Mouse (Mus musculus) spleen, postnatal 14 days (tissue): ENCODE data around the gene Havcr1.
"Not testable (repeated sequence)": the region's sequence is repeated elsewhere in the genome, so short reads cannot be mapped to it uniquely, and the experiment has no call there.

Source experiments
- DNase-seq, 2 experiments: peaks; one replicate each; pipeline ENCODE4 v3.0.0; 2021 to 2022; ENCODE audit warnings: low spot score in 2 of 2

Havcr1 gene

GRCm38 (mm10) chr11:46735076-46735475 is at the start of gene Havcr1:
Gene Havcr1, plus strand, starts transcription at chr11:46735080.
- not testable (repeated sequence) for DNase-seq

- DNase-seq = no peak
Observed at GRCm38 (mm10) chr11:46690136-46690535, 44.7 kb upstream of the Havcr1 start.

DNA sequence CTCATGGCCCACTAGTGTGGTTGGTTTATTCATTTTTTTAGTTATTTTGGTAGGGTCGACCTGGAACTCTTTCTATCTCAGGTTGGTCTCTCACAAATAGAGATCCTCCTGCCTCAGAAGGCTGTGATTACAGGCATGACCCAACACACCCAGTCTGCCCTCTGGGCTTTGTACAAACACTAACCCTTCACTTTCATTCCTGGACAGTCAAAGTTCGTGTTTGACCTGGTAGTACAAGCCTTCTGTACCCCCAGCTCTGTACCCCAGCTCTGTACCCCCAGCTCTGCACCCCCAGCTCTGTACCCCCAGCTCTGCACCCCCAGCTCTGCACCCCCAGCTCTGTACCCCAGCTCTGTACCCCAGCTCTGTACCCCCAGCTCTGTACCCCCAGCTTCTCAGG is 39.0 kb upstream of the Havcr1 start:
- not testable (repeated sequence) for DNase-seq

GRCm38 (mm10) chr11:46697433-46698277 is 37.2 kb upstream of the Havcr1 start:
- DNase-seq = no peak

DNA sequence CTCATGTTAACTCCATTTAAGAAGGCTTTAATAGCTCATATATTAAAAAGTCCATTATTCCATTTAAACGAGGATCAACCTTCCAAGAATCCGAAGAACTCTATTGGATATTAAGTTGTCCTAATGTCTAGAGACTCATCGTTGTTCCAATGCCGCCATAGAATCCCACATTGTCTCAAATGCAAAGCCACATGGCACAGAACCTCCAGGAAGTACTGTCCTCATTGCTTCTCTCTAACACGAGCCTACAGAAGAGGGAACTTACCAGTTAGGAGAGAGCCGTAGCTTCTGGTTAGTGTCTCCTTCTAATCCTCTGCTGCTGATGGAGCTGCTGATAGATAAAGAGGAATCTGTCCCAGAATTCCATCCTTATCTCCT is 36.6 kb upstream of the Havcr1 start:
- no peak for DNase-seq

- DNase-seq = no peak
Observed at GRCm38 (mm10) chr11:46698830-46699229, 36.0 kb upstream of the Havcr1 start.

DNA sequence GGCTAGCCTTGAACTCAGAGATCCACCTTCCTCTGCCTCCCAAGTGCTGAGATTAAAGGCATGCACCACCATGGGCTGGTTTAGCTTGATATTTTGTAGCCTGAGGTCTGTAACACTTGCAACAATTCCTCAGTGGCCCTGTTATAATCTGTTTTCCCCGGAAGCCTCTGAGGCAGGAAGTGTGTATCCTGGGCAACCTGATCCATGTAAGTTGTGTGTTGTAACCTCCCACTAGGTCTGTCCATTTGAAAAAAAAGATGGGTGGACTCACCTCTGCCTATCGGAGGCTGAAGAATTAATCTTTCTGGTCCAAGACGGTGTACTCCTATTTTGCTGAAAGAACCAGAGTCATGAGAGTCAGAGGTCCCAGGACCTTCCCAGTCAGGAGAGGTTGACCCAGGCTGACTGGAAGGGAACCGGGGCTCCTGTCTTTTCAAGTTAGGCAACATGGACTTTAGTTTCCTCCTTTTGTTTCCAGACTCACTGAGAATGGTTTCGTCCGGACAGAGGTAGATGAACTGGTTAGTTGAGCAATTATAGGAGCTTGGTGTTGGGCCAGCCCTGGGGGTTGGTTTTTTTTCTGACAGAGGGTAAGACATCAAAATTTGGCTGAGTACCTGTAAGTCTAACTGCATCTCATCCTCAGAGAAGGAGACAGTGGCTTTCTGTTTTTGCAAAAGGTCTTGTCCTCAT is 28.1 kb upstream of the Havcr1 start, which contains the start of gene Timd2:
Gene Timd2, minus strand, starts transcription at position 398 of the 693 bp plus-strand sequence.
- DNase-seq = no peak

DNA sequence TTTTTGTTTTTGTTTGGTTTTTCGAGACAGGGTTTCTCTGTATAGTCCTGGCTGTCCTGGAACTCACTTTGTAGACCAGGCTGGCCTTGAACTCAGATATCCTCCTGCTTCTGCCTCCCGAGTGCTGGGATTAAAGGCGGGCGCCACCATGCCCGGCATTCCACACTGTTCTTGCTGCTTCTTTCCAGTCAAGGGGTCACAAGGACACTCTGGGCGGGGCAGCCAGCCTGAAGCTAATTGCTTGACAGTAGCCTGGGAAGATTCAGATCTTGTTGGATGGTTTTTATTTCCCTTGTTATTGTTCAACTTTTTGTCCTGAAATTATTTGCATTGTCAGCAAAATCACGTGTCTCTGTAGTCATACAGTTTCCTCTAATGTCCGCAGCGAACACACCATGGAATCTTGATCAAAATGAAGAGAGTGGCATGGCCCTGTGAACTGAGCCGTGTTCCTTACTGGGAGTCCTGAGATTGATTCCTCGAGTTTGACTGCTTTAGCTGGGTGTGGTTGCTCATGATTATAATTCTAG is 3.3 kb upstream of the Havcr1 start:
- no peak for DNase-seq

GRCm38 (mm10) chr11:46733242-46733789 is 1.6 kb upstream of the Havcr1 start:
- DNase-seq = no peak

GRCm38 (mm10) chr11:46734617-46735016 is 263 bp upstream of the Havcr1 start:
- no peak for DNase-seq

- no peak for DNase-seq
Observed at GRCm38 (mm10) chr11:46739501-46739900, 4.6 kb downstream of the Havcr1 start.

DNA sequence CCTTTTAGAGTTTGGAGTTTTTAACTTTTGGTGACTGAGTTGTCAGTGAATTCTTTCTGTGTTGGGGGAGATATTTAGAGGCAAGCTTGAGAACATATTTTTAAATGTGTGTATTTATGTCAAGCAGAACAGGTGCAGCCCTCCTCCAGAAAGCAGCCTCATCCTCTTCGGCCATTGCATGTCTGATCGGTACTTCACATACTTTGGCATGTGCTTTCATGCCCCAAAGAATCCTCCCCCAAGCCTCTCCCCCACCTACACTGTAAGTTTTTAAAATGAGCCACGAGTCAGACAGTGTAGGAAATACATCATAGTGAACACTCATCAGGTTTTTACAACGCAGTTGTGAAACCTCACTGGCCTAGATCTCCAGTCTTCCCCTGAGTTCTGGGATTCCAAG is 6.0 kb downstream of the Havcr1 start:
- DNase-seq = no peak

DNA sequence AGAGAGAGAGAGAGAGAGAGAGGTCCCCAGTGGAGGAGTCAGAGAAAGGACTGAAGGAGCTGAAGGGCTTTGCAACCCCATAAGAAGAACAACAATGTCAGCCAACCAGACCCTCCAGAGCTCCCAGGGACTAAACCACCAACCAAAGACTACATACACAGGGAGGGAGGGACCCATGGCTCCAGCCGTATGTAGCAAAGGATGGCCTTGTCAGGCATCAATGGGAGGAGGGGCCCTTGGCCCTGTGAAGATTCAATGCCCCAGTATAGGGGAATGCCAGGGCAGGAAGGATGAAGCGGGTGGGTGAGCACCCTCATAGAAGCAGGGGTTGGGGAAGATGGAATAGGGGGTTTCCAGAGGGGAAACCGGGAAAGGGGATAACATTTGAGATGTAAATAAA is 6.8 kb downstream of the Havcr1 start:
- DNase-seq = no peak

DNA sequence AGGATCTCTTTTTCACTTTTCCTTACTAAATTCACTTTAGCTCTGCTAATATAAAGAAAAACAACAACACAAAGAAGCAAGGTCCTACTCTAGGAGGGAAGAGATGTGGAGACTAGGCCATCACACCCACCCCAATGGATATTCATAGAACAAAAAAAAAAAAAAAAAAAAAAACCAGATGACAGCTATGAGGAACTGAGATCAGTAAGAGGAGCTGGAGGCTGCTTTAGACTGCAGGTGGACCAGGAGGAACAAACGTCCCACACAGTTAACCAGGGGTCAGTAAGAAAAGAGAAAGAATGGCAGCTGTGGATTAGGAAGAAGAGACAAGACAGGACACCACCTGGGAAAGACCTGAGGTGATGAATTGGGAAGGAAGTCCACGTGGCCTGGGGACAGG is 13.1 kb downstream of the Havcr1 start:
- no peak for DNase-seq

- DNase-seq = no peak
Observed at GRCm38 (mm10) chr11:46753662-46754061, 18.8 kb downstream of the Havcr1 start.

- DNase-seq = no peak
Observed at GRCm38 (mm10) chr11:46754669-46755068, 19.8 kb downstream of the Havcr1 start.

GRCm38 (mm10) chr11:46755714-46756113 is 20.8 kb downstream of the Havcr1 start:
- DNase-seq = not testable (repeated sequence)

DNA sequence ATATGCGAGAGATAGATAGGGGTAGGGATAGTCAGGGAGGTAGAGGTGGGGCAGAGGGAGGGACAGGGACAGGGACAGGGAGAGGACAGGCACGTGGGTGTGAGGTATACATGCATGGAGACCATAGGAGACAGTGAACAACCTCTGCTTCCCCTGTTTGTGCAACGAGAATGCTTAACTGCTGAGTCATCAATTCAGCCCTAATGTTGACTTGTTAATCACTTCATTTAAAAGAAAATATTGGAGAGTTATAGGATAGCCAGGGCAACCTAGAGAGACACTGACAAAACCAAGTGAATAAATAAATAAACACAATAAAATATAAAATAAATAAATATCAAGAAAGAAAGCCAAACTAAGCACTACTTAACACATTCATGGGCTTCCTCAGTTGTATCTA is 42.0 kb downstream of the Havcr1 start:
- DNase-seq = no peak

GRCm38 (mm10) chr11:46779811-46780210 is 44.9 kb downstream of the Havcr1 start:
- no peak for DNase-seq

GRCm38 (mm10) chr11:46804440-46804839 is 69.6 kb downstream of the Havcr1 start:
- no peak for DNase-seq

- DNase-seq = no peak
Observed at GRCm38 (mm10) chr11:46810511-46810910, 75.6 kb downstream of the Havcr1 start, which contains the start of gene Timd4. Gene Timd4, plus strand, starts transcription at chr11:46810800.

DNA sequence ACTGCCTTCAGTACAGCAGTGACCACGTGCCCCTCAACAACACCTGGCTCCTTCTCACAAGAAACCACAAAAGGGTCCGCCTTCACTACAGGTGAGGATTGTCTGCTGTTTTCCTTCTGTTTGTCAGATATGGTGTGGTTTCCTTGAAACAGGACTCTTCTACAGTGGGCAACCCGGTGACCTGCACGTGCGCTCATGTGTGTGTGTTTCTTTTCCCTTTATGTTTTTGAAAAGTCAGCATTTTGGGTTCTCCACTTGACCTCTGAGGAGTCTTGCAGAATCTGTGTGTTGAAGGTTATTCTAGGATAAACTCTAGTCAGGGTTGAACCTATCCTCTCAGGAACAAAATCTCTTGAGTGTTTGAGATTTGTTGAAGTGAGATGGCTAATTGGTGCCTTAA is 82.8 kb downstream of the Havcr1 start:
- DNase-seq = no peak
